Mouse (Mus musculus) frontal cortex, postnatal 25 days (tissue): Measurements from ENCODE around the gene Rbm48.
"Not testable (repeated sequence)": the region's sequence is repeated elsewhere in the genome, so short reads cannot be mapped to it uniquely, and the experiment has no call there.

Source experiments
- DNase-seq, 2 experiments: peaks; one replicate each; pipeline ENCODE4 v3.0.0; 2022; ENCODE audit warnings: low spot score in 2 of 2

Rbm48 gene

GRCm38 (mm10) chr5:3596399-3596766 lies at the start of gene Rbm48:
TSS of gene Rbm48 (minus strand) at chr5:3596585.
- DNase-seq = peak; percentile 69

GRCm38 (mm10) chr5:3645326-3645725 lies 48.9 kb upstream of the Rbm48 start:
- no peak for DNase-seq

- no peak for DNase-seq
Observed at GRCm38 (mm10) chr5:3644621-3645020, 48.2 kb upstream of the Rbm48 start.

DNA sequence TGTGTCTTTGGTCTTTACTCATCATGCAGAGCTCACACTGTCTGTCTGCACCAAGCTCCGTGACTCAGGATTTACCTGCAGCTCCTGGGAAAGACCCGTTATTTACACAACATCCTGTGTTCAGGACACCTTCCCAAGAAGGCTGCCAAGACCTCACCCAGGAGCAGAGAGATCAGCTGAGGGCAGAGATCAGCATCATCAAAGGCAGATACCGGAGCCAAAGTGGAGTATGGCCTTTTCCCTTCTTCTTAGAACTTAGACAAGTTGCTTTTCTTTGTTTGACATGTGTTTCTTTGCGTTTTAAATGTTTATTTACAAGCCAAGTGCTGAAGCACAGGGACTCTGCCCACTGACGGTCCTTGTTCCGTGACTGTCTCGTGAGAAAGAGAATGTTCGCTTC lies 38.9 kb upstream of the Rbm48 start:
- no peak for DNase-seq

GRCm38 (mm10) chr5:3633951-3634350 lies 37.6 kb upstream of the Rbm48 start:
- no peak for DNase-seq

DNA sequence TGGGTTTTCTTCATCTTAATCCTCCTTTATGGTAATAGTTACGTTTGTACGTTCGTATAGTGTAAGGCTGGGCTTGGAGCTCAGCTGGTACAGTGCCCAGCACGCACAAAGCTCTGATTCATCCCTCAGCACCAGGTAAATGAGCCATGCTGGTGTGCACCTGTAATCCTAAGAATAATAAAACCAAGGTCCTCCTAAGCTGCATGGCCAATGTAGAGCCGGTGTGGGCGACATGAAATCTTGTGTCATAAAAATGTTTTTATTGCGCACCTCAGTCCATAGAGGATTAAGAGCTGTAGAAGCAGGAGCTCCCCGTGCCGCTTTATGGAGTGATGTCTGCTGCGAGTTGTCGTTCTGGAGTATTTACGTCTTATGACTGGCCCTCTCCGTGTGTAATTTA lies 36.9 kb upstream of the Rbm48 start:
- no peak for DNase-seq

DNA sequence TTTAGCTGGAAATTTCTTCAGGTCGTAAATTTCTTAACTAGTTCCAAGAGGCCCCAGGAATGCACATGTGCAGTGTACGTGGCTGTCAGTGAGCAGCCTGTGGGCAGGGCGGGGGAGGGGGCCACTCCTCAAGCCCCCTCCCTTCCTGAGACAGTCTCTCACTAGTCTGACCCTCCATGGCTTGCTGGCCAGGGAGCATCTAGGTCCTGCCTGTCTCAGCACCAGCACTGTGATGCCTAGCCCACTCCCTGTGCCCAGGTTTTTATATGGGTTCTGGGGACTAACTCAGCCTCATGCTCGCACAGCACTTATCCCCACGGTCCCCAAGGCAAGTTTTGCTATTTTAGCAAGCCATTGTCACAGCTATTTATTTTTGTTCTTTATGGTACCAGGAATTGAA lies 35.9 kb upstream of the Rbm48 start:
- DNase-seq = no peak

DNA sequence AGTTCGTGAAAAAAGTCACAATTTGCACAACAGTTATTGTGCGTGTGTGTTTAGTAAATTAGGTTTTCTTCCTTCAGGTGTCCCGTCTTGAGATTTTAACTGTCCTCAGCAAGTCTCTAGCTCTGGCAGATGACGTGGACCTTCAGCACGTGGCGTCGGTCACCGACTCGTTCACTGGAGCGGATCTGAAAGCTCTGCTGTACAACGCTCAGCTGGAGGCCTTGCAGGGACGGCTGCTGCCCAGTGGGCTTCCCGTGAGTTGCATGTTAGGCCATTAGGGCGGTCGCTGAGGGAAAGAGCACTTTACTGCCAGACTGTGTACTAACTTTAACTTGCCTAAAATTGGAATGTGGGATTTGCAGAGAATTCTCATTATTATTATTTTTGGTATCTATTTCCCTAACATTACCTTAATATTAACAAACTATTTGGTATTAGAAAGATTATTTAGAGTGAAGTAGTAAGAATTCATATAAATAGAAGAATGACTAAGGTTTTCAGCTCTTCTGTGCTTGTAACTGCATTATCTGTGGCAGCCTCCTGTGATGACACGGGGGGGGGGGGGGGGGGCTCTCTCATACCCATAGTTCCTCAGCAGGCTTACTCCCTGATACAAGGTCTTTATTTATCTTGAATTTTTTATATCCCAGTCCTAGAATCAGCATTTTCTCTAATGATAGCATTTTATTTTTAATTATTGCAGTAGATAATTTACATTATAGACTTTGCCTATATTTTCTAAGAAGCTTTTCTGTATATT lies 35.3 kb upstream of the Rbm48 start:
- no peak for DNase-seq

DNA sequence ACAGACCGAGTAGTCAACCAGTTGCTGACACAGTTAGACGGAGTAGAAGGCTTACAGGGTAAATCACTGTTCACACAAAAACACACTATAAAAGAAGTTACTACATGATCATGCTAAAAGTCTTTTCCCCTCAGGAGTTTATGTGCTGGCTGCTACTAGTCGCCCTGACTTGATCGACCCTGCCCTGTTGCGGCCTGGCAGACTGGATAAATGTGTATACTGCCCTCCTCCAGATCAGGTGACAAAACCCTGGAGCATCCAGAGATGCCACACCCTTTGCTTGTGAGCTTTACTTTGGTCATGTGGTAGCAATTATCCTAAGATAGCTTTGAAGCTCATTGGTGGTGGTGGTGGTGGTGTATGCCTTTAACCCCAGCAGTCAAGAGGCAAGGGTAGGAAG lies 33.7 kb upstream of the Rbm48 start:
- DNase-seq = no peak

GRCm38 (mm10) chr5:3620486-3620885 lies 24.1 kb upstream of the Rbm48 start:
- no peak for DNase-seq

- not testable (repeated sequence) for DNase-seq
Observed at GRCm38 (mm10) chr5:3611835-3612234, 15.4 kb upstream of the Rbm48 start.

DNA sequence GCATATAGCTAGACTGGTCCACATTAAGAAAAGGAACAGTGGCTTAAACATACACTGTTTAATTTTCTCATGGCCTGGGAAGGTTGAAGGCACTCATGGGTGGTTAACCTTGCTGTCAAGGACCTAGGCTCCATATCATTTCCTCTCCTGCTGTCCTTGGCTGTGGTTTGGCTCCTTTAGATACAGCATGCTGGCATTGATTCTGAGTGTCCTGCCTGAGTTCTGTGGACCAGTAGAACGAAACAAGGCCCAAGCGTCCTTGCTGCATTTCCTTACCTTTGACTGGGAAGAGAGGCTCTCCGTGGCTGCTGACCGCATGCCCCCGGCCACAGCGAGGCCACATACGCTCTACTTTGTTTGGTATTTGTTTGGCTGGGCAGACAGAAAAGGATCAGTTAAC lies 12.9 kb upstream of the Rbm48 start:
- no peak for DNase-seq

DNA sequence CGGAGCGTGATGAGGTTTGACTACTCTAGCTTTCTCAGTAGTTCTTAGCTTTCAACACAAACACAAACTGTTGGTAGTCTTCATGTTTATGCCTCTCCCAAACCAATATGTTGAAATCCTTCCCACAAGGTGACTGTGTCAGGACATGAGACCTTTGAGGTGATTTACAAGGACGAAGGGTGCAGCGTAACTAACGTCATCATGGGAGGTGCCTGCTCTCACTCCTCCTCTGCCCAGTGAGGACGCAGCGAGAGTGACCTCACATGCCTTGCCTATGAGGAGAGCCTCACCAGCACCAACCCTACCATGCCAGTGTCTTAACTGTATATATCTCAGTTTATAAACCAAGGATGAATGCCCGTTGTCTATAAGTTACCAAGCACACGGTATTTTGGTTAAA lies 10.7 kb upstream of the Rbm48 start:
- no peak for DNase-seq

- DNase-seq = no peak
Observed at GRCm38 (mm10) chr5:3600790-3601189, 4.4 kb upstream of the Rbm48 start.

GRCm38 (mm10) chr5:3600298-3600697 lies 3.9 kb upstream of the Rbm48 start:
- no peak for DNase-seq

GRCm38 (mm10) chr5:3598766-3599165 lies 2.4 kb upstream of the Rbm48 start:
- DNase-seq = no peak

DNA sequence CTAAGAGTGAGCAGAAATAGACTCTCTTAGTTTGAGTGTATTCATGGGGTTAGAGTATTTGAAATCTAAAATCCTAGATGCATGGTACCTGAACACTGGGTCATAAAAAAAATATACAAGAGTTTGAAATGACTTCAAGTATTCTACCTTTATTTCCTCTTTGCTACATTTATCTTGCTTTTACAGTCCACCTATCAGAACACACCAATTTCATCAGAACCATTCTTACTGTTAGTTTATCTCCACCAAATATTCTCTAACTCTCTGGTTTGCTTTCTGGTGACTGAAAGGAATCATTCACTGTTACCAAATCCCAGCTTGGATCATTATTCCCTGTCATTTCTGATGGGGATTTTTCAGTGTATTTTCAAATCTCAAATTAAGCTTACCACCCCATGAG lies 786 bp upstream of the Rbm48 start:
- no peak for DNase-seq

DNA sequence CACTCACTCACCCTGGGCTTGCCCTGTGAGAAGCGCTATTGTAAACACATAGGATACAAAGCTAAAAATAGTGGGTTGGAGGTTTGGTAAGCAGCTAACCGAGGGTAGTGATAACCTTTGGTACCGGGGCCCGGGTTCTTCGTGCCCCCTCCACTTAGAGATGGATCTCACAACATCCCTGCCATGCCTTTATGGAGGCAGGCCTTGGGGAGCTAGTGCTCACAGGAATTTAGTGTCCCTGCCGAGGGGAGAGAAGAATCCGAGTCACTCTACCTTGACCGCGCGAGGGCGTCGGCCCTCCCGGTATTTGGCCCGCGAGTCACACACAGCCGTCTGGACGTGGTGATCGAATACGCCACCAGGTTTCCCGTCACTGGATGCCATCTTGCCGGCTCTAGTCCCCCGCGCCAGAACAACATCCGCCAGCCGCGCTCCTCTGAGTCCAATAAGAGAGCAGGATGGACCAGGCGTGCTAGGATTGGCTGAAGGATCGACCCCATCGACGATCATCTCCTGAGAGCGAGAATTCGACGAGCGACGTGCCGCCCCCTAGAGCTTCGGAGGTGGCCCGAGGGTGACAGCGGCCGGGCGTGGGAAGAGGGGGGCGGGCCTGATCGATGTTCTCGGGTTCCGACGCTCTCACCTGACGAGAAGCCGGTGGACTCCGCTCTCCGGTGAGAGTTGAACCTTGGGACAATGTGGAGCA lies 539 bp downstream of the Rbm48 start, which contains the start of gene Pex1:
Pex1 (plus strand) TSS at position 374 of the 706 bp plus-strand sequence.
- DNase-seq = peak; percentile 91 to 92

DNA sequence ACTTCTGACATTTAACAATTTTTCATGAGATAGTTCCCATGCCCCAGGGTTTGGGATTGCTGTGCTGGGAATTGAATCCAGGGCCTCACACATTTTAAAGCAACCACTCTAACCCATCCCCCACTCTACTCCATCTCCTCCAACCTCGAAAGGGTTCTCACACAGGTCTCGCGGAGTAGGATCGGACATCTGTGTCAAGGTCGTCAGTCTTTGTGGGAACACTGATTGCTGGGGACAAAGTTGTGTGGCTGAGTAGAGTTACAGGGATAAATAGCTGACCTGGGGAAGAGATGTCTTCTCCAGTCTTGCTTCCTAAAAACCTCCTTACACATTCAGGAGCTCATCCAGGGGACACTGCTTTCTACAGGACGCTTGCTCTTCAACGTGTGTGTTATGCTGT lies 17.3 kb downstream of the Rbm48 start:
- DNase-seq = no peak

- no peak for DNase-seq
Observed at GRCm38 (mm10) chr5:3577939-3578338, 18.4 kb downstream of the Rbm48 start.

DNA sequence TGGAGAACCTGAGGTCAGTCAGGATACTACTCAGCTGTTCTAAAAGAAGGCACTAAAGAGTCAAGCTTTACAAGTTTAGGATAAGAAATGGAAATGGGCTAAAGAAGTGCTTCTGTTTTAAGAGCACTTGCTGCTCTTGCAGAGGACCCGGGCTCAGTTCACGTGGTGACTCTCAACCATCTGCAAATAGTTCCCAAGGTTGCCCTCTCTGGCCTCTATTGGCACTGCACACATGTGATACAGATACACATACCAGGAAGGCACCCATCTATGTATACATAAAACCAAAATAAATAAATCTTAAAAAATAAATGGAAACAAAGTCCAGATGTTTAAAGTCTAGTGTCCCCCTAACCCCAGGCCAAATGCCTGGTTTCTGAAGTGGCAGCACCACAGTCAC lies 21.6 kb downstream of the Rbm48 start:
- no peak for DNase-seq

GRCm38 (mm10) chr5:3571266-3571665 lies 25.1 kb downstream of the Rbm48 start, which contains the start of gene 1700109H08Rik:
TSS of gene 1700109H08Rik (plus strand) at chr5:3571566.
- no peak for DNase-seq

DNA sequence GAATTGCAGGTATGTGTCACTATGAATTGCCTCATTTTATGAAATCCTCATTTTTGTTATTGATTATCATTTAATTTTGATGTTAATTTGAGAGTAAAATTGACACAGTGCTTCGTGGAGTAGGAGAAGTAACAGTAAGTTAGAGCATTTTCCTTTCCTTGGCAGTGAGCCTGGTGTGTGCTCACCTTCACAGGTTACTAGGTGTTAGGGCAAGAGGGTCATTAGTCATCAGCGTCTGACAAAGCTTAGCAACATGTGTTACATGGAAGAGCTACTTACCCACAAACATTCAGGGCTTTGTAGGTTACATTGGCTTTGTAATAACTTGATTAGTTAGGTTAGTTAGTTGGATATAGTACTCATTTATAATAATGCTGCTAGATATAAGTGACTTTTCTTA lies 42.2 kb downstream of the Rbm48 start:
- DNase-seq = no peak
